Mouse (Mus musculus) 3134 (cell line): Measurements from ENCODE around the gene Zfp146.
A peak's percentile ranks its signal among the peaks of the same experiment; 100 is the strongest.
"Not testable (repeated sequence)": the region's sequence is repeated elsewhere in the genome, so short reads cannot be mapped to it uniquely, and the experiment has no call there.

Source experiments
- DNase-seq: peaks from one replicate; pipeline ENCODE4 v3.0.0-alpha.2; 2011; ENCODE audit warnings: low spot score; ENCODE audit not compliant: insufficient read length; ENCODE audit errors: extremely low read depth

Gene Zfp146

GRCm38 (mm10) chr7:30193013-30193412, 23.5 kb upstream of the Zfp146 start:
- DNase-seq: no peak

DNA sequence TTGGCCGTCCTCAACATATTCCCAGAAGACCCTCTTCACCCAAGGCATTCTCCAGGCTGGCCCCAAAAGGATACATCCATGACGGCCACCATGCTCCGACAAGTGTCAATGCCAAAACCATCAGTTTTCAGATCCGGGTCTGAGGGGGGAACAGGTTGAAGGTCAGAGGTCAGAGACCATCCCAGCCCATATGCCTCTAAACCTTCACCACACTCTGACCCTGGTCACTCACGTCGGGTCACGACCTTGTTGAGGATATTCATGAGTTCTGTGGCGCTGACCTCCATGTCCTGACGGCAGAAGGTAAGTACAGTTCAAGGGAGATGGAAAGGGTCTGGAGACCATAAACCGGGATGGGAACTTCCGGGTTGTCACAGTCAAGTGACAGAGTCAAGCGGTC, 22.5 kb upstream of the Zfp146 start:
- DNase-seq: no peak

DNA sequence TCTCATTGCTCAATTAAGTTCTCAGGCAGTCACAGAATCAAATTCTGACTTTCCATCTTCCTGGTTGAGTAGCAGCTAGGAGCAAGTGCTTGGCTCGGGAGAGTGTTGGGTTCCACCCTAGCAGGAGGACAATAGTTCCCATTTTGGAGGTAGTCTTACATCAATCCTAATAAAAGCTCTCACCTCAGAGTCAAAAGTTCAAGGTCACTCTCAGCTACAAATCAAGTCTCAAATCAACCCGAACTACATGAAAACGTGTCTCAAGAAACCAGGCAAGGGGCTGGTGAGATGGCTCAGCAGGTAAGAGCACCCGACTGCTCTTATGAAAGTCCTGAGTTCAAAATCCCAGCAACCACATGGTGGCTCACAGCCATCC, 19.6 kb upstream of the Zfp146 start:
- DNase-seq: no peak

DNA sequence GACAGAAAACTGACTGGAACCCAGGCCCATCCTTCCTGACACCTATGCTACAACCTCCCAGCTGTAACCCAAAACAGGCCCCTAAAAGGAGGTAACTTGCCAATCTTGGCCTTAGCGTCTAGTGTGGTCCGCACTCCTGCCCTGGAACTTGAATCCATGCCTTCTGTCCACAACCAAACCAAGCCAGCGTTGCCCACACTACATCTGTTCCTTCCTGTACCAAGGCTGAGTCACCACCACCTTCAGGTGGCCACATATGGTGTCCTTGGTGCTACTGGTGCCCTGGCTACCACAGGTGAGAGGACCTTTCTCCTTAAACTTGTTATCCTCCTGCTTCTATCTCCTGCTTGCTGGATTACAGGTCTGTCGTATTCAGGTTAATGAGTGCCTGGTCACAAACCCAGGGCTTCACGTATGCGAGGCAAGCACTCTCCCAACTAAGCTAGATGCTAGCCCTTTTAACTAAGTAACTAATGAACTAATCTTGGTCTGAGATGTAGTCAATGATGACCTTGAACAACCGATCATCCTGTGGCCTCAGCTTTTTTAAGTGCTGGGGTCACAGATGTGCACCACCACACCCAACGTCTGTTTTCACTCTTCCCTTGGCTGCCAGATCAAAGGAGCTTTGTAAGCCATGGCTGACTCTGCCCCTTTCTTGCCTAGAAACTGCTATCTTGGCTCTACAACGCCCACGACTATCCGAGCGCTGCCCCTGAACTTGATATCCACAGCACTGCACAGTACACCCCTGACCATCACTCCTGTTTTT, 19.0 kb upstream of the Zfp146 start:
- no peak for DNase-seq

DNA sequence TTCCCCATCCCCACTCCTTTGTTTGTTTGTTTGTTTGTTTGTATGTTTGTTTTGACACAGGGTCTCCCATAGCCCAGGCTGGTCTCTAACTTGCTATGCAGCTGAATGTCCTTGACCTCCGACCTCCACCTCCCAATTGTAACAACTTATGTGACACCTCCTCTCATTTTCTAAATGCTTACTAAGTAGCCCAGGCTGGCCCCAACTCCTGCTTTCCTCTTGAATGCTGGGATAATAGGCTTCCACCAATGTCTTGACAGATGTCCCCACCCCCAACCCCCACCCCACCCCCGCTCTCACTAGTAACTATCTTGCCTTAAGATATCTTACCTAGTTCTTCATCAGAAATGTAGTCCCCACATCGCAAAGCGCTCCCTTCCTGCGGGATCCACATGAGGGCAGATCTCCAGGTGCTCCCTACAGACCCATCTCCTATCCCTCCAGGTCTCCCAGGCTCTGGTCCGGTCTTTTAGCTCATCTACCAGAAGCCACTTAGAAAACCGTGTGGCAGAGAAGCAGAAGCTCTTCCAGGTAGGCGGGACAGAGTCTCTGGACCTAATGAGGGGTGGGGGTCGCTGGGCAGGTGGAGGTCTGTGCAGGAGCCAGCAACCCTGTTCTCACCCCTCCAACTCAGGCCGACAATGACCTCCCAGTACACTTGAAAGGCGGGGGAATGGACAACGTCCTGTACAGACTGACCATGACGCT, 15.2 kb upstream of the Zfp146 start:
- no peak for DNase-seq

DNA sequence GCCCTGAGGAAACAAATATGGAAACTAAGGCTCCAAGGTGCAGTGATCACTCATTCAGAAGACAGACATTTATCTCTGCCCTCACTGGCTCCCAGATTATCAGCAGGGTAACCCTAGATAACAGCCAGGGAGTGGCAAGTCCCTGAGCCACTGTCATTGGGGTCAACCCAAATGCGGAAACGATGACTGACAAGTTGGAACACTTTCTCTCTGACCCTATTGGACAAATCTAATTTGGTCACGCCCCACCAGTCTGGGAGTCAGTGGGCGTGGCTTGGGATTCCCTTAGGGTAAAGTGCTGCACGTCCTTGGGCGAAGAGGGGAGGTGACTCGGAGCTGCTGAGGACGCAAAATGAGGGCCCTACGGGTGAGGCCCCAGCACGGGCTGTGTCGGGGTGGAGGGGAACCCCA, 14.3 kb upstream of the Zfp146 start, which contains the start of gene Cox7a1:
Cox7a1 (plus strand) TSS at position 266 of the 411 bp plus-strand sequence.
- DNase-seq: peak; percentile 83

- not testable (repeated sequence) for DNase-seq
Observed at GRCm38 (mm10) chr7:30183189-30183588, 13.6 kb upstream of the Zfp146 start.

GRCm38 (mm10) chr7:30181929-30182328, 12.4 kb upstream of the Zfp146 start:
- not testable (repeated sequence) for DNase-seq

GRCm38 (mm10) chr7:30181308-30181707, 11.8 kb upstream of the Zfp146 start:
- no peak for DNase-seq

DNA sequence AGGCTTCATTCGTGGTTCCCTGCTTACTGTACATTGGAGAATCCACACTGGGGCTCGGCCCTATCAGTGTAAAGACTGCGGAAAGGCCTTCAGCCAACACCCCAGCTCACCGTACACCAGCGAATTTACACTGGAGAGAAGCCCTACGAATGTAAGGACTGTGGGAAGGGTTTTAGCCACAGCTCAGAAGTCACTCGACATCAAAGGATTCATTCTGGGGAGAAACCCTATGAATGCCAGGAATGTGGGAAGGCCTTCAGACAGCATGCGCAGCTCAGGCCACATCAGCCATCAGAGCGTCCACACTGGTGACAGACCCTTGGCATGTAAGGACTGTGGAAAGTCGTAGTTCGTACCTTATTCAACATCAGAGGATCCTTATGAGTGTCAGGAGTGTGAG, 8.7 kb upstream of the Zfp146 start:
- no peak for DNase-seq

DNA sequence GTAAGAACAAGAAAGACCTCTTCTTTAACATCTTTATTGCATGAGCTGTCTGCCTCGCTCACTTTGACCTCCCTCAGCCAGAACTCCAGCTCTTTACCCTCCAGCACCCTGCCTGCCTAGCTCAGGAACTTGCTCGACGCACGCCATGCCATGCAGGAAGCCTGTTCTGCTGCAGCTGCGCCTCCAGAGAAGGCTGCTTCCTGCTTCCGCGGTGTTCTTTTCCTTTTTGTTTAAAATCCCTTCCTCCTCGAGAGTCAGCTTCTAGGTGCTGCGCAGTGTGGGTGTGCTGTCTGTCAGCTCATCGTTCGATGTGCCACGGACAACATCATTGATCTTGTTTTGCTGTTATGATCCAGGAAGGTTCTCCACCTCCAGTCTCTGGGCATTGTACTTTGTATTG, 6.9 kb upstream of the Zfp146 start:
- DNase-seq: no peak

DNA sequence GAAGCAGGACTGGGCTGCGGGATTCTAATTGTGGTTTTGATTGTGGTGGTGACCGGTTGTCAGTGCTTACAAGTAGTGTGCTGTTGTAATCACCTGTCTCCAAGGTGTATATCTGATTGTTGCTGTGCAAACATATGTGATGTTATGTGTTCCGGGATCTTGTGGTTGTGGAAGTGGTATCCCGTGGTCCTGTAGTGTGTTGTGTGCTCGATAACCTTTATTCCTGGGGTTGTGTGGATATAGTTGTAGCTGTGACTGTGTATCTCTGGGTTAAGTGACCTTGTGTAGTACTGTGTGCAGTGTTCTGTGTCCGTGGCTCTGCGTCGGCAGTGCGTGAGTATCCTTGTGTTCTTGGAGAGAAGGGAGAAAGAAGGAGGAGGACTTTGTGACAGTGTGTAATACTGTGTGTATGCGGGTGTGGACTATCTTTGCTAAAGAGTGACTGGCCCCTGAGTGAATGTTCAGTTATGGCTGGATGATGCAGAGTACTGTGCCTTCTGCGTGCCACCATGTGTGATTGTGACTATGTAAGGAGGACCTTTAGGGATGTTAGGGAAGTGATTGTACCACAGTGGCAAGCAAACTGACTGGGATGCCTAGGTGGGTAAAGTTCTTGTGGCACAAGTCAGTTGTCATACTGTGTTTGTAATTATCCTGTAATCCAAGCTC, 867 bp upstream of the Zfp146 start:
- DNase-seq: no peak

GRCm38 (mm10) chr7:30168914-30169582, 502 bp downstream of the Zfp146 start:
- no peak for DNase-seq

- DNase-seq: no peak
Observed at GRCm38 (mm10) chr7:30164745-30165144, 4.8 kb downstream of the Zfp146 start.

DNA sequence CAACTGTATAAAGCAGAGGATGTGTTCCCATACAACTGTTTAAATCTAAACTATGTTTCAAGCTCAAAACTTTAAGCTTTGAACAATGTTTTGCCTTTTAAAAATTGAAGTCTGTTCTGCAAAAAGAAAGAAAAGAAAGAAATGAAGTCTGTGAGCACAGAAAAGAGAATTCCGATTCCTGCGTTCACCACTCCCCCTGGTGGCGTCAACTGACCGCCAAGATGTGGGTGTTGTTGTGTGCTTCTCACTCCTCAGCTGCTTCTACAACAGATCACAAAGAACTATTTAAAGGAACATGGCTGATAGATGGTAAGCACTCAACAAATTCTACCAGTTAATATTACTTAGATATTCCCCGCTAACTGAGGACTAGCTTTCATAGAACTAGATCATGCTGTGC, 6.4 kb downstream of the Zfp146 start:
- DNase-seq: no peak

- no peak for DNase-seq
Observed at GRCm38 (mm10) chr7:30155507-30155906, 14.0 kb downstream of the Zfp146 start.

DNA sequence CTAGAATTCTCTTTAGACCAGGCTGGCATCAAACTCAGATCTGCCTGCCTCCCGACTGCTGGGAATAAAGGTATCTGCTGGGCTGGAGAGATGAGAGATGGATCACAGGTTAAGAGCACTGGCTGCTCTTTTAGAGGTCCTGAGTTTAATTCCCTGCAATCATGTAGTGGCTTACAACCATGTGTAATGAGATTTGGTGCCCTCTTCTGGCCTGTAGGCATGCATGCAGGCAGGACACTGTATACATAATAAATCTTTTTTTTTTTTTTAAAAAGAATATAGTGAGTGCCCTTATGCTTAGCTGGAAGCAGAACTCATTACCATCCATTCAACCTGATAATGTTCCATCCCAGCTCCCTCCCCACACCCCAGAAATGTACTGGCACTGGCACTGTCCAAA, 15.5 kb downstream of the Zfp146 start:
- DNase-seq: no peak

DNA sequence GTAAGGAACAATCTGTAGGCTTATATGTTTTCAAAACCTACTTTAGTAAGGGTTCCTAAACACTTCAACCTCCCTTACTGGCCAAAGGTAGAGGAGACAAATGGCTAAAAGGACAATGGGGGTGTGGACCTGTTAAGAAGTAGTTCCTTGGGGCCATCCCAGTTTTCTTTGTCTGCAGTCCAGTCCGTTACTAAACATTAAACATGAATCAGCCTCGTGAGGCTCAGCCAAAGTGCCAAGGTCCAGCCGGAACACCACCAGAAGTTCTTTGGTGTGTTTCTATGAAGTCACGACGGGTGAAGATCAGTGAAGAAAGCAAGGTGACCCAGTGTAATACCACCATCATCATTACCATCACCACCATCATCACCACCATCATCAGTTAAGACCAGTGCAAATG, 22.5 kb downstream of the Zfp146 start:
- DNase-seq: no peak

- no peak for DNase-seq
Observed at GRCm38 (mm10) chr7:30143555-30144209, 25.9 kb downstream of the Zfp146 start.

DNA sequence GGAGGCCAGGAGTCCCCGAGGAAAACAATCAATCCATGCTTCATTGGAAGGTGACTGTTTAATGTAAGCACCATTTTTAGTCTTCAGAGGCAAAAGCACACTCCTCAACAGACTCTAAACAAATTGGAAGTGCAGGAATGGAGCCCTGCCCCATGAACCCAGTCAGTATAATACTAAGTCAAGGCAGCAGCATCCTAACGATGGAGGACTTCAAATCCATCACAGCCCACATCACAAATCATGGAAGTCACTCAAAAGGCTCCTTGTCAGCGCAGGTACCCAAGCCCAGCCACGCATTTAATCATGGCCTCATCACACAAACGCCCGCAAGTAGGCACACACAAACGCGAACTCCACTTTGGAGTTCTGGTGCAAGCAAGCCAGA, 26.4 kb downstream of the Zfp146 start:
- no peak for DNase-seq

DNA sequence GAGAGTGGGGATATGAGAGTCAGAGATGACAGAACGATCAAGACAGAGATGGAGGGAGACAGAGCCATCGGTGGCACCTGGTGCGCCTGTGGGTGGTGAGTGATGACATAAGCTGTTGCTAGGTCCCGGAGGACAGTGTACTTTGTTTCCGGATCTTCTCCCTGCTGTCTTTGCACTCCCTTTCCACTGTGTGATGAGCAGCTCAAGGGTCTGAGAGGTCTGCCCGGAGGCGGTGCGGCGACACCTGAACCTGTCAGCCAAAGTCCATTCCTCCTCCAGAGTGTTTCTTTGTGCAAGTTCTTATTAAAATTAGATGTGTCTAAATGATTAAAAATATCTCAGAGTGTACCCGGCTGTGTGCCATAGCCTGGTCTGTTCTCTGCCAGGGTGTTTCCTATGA, 32.7 kb downstream of the Zfp146 start:
- no peak for DNase-seq
